8 mouse cellular contexts compared by ENCODE assay signal in genomic region chr6:18848051-18848701, GRCm38 (mm10). TPM values are rescaled to one million over a fixed set of nuclear protein-coding genes. Genes with fewer than 3 reads are reported as not detected.
A peak's percentile ranks its signal among the peaks of the same experiment; 100 is the strongest.
DNase-seq lines count a peak whose midpoint lies in the region; ATAC-seq lines count a peak whose summit lies in the region.

Gene Lsm8 (plus strand): TSS chr6:18848579.

- peaks cover 28% of the 10 kb centered on the region for H3K36me3 ChIP-seq in heart, embryonic 14.5 days (ENCODE audit: control insufficient read depth, insufficient read depth, low read length)
- H3K36me3 ChIP-seq in liver, embryonic 13.5 days: peaks cover 21% of the 10 kb centered on the region
- no peaks in the 10 kb centered on the region for H3K36me3 ChIP-seq in stomach, embryonic 16.5 days (ENCODE audit: control insufficient read depth, insufficient read depth, low read length)

- H3K27me3 ChIP-seq in heart, embryonic 14.5 days (ENCODE audit: control insufficient read depth, insufficient read depth, low read length): no peaks in the 10 kb centered on the region
- no peaks in the 10 kb centered on the region for H3K27me3 ChIP-seq in liver, embryonic 13.5 days
- H3K27me3 ChIP-seq in stomach, embryonic 16.5 days (ENCODE audit: control insufficient read depth, insufficient read depth, low read length): no peaks in the 10 kb centered on the region

- no peaks in the 10 kb centered on the region for H3K9me3 ChIP-seq in heart, embryonic 14.5 days (ENCODE audit: control insufficient read depth, low read length)
- H3K9me3 ChIP-seq in liver, embryonic 13.5 days (replicated peaks): no peaks in the 10 kb centered on the region
- H3K9me3 ChIP-seq in stomach, embryonic 16.5 days (replicated peaks; ENCODE audit: control insufficient read depth, low read length): no peaks in the 10 kb centered on the region

- H3K9ac ChIP-seq in heart, embryonic 14.5 days (ENCODE audit: low read length): peak within 1 kb of the TSS; percentile 99
- H3K9ac ChIP-seq in liver, embryonic 13.5 days: peak within 1 kb of the TSS; percentile 95
- H3K9ac ChIP-seq in stomach, embryonic 16.5 days (ENCODE audit: low read length): peak within 1 kb of the TSS; percentile 99

- peak within 1 kb of the TSS; percentile 72 for H3K4me2 ChIP-seq in heart, embryonic 14.5 days (ENCODE audit: low read length)
- peak within 1 kb of the TSS; percentile 75 for H3K4me2 ChIP-seq in liver, embryonic 13.5 days
- H3K4me2 ChIP-seq in stomach, embryonic 16.5 days (ENCODE audit: low read depth, low read length): peak within 1 kb of the TSS; percentile 70

- H3K27ac ChIP-seq in heart, embryonic 14.5 days (replicated peaks in 1 of 2; ENCODE audit: control insufficient read depth in 1 of 2, insufficient read depth in 1 of 2, low read depth in 2 of 2, low read length in 2 of 2): peak within 1 kb of the TSS; percentile 93 to 100
- H3K27ac ChIP-seq in liver, embryonic 13.5 days: peak within 1 kb of the TSS; percentile 91
- peak within 1 kb of the TSS; percentile 99 for H3K27ac ChIP-seq in stomach, embryonic 16.5 days (ENCODE audit: low read length)

- peak; percentile 93 for DNase-seq in c-Kit-negative CD71-positive TER-119-positive erythroid progenitor cells, embryonic 14.5 days (ENCODE audit: low read depth, low spot score)
- peak; percentile 93 for DNase-seq in fibroblast of lung, adult 2 months (ENCODE audit: low read depth)
- peak; percentile 98 for DNase-seq in kidney, postnatal 14 days
- peak; percentile 93 for DNase-seq in liver, embryonic 13.5 days
- DNase-seq in neural tube, embryonic 10.5 days (ENCODE audit: extremely low spot score, low spot score): peak; percentile 96

- H3K4me3 ChIP-seq in heart, embryonic 14.5 days (ENCODE audit: control insufficient read depth in 1 of 2, insufficient read depth in 1 of 2, low read depth in 1 of 2, low read length in 2 of 2): peak within 1 kb of the TSS; percentile 80 to 91
- peak within 1 kb of the TSS; percentile 89 for H3K4me3 ChIP-seq in liver, embryonic 13.5 days (replicated peaks)
- peak within 1 kb of the TSS; percentile 94 for H3K4me3 ChIP-seq in stomach, embryonic 16.5 days (replicated peaks; ENCODE audit: low read length)

- peaks cover 0 to 12% of the 10 kb centered on the region in 2 experiments; a peak in 3 of 4 replicates for H3K4me1 ChIP-seq in heart, embryonic 14.5 days (ENCODE audit: control insufficient read depth in 2 of 2, insufficient read depth in 2 of 2, low read length in 2 of 2)
- peaks cover 16% of the 10 kb centered on the region for H3K4me1 ChIP-seq in liver, embryonic 13.5 days (replicated peaks)
- peaks cover 11% of the 10 kb centered on the region for H3K4me1 ChIP-seq in stomach, embryonic 16.5 days (ENCODE audit: control insufficient read depth, insufficient read depth, low read length)

- 1% methylated on average over 37 of the region's 37 CpGs for WGBS in heart, embryonic 14.5 days
- WGBS in liver, embryonic 13.5 days (ENCODE audit: insufficient replicate concordance): 1% methylated on average over 37 of the region's 37 CpGs
- under 1% methylated on average over 37 of the region's 37 CpGs for WGBS in stomach, embryonic 16.5 days

- peak; percentile 91 for ATAC-seq in CD4-positive, CD25-positive, alpha-beta regulatory T cell, adult 4 months
- peak; percentile 100 for ATAC-seq in heart, embryonic 14.5 days (ENCODE audit: insufficient number of reproducible peaks, insufficient read depth, low FRiP score, low read depth)
- peak; percentile 100 for ATAC-seq in liver, embryonic 13.5 days (ENCODE audit: low read depth)
- ATAC-seq in stomach, embryonic 16.5 days (ENCODE audit: insufficient read depth, low FRiP score): peak; percentile 100

RNA-seq across cellular contexts. Expression of gene Lsm8, which starts in this region (rescaled TPM):
- 10 to 100 TPM; 63.9 to 80.6 TPM for polyA plus RNA-seq in CD4-positive, CD25-positive, alpha-beta regulatory T cell, adult 4 months (2017; shearing (Covaris generic))
- polyA plus RNA-seq in heart, embryonic 14.5 days (2014; fragmentation: Nextera tagmentation; extraction: Ambion mirVana): 123 and 124 TPM in 2 replicates
- polyA plus RNA-seq in liver, embryonic 13.5 days (2015; fragmentation: Nextera tagmentation; extraction: Ambion mirVana): 107 and 126 TPM in 2 replicates
- 155 and 163 TPM in 2 replicates for polyA plus RNA-seq in stomach, embryonic 16.5 days (2015; fragmentation: Nextera tagmentation; extraction: Ambion mirVana)

Comparison
In these comparisons a context has a peak if more than half of its experiments do, and no peak if none do; other contexts are left out.
1. Peak in every context shown above with its lines: DNase-seq, ATAC-seq, H3K4me3 ChIP-seq and H3K27ac ChIP-seq.